Mouse (Mus musculus) kidney, postnatal 4 days (tissue): Measurements from ENCODE around the gene Gm17949.
"Not testable (repeated sequence)": the region's sequence is repeated elsewhere in the genome, so short reads cannot be mapped to it uniquely, and the experiment has no call there.

Experiments used
- DNase-seq, 2 experiments: peaks; one replicate each; pipeline ENCODE4 v3.0.0; 2021; ENCODE audit warnings: mixed read lengths in 2 of 2

Gene Gm17949

GRCm38 (mm10) chr17:57047406-57047805, 36.1 kb downstream of the Gm17949 start:
- peak; percentile 32 to 53 for DNase-seq

GRCm38 (mm10) chr17:57048816-57049215, 37.5 kb downstream of the Gm17949 start:
- no peak for DNase-seq

- not testable (repeated sequence) for DNase-seq
Observed at GRCm38 (mm10) chr17:57051679-57052078, 40.4 kb downstream of the Gm17949 start.

GRCm38 (mm10) chr17:57056246-57056645, 45.0 kb downstream of the Gm17949 start:
- no peak for DNase-seq

GRCm38 (mm10) chr17:57058891-57059485, 47.7 kb downstream of the Gm17949 start, which contains the start of gene Crb3:
Gene Crb3 (plus strand): TSS chr17:57059105.
- DNase-seq: peak; percentile 24 to 51

GRCm38 (mm10) chr17:57059486-57059977, 48.3 kb downstream of the Gm17949 start, which contains the start of gene Slc25a23:
Gene Slc25a23 (minus strand): TSS chr17:57059863.
- DNase-seq: peak; percentile 83 to 89

- DNase-seq: peak; percentile 93 to 97
Observed at GRCm38 (mm10) chr17:57060231-57060801, 49.0 kb downstream of the Gm17949 start.

GRCm38 (mm10) chr17:57061069-57061468, 49.8 kb downstream of the Gm17949 start:
- DNase-seq: peak in 1 of 2 experiments; percentile 21

- DNase-seq: peak; percentile 77 to 87
Observed at GRCm38 (mm10) chr17:57062011-57062521, 50.8 kb downstream of the Gm17949 start.

- peak; percentile 36 to 58 for DNase-seq
Observed at GRCm38 (mm10) chr17:57062548-57062947, 51.3 kb downstream of the Gm17949 start.

- DNase-seq: peak; percentile 29 to 47
Observed at GRCm38 (mm10) chr17:57063031-57063430, 51.8 kb downstream of the Gm17949 start.

- no peak for DNase-seq
Observed at GRCm38 (mm10) chr17:57066908-57067307, 55.6 kb downstream of the Gm17949 start.

GRCm38 (mm10) chr17:57070272-57070671, 59.0 kb downstream of the Gm17949 start:
- DNase-seq: no peak

- DNase-seq: peak; percentile 65 to 77
Observed at GRCm38 (mm10) chr17:57070699-57071098, 59.4 kb downstream of the Gm17949 start.
